Mouse (Mus musculus): ENCODE measurements around the gene Gm10318.

The Gm10318 gene

GRCm38 (mm10) chr10:77900126-77900525 is 47.5 kb downstream of the Gm10318 start:
- DNase-seq, result no peak

DNA sequence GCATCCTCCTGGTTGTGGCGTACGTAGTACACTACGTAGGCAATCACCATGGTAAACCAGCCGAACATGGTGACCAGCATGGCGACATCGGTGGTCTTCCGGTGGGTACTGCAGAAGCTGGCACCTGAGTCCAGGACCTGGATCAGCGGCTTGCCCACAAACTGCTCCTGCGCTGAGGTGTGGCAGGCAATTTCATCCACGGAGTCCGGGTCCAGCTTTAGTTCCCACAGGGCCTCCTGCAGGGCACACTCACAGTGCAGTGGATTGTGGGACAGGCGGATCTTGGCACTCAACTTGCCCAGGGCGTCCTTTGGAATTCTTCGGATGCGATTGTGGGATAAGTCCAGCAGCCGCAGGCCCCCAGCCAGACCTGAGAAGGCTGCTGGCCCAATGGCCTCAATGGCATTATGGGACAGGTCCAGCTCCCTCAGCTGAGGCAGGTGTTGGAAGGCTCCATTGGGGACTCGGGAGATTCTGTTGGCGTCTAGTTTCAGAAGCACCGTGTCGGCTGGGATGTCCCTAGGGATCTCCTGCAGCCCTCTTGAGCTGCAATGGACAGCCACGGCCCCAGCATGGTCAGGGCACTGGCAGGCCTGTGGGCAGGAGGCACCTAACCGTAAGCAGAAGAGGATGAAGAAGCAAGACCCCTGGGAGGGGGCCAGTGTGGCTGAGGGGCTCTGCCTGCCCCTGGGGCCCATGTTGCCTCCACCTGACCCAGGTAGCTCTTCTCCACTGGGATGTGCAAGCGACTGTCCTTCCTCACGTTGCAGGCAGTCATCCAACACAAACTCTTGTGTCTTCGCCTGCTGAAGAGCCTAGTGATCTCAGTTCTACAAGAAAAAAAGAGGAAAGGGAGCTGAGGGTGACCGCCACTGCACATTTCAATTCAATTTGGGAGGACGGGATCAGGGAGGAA is 48.5 kb downstream of the Gm10318 start:
- no peak for DNase-seq

DNA sequence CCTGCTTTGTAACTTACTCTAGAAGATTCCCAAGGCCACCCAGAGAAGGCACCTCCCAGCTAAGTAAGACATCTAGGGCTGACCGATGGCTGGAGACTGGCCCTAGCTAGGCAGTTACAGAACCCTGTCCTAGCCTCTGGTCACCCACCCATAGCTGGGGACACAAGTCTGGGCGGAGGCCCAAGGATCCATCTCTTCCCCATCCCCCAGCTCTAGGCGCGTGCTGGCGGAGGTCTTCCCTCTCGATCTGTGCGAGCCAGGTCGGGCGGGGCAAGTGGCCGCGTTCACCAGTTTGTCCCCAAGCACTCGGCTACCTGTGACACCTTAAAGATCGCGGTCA is 49.2 kb downstream of the Gm10318 start:
- DNase-seq, result peak in 1 of 2 experiments; percentile 10

GRCm38 (mm10) chr10:77902211-77902893 is 49.7 kb downstream of the Gm10318 start, which contains the start of gene Lrrc3:
Gene Lrrc3, minus strand, starts transcription at chr10:77902536.
- DNase-seq, result peak; percentile 20 to 31

DNA sequence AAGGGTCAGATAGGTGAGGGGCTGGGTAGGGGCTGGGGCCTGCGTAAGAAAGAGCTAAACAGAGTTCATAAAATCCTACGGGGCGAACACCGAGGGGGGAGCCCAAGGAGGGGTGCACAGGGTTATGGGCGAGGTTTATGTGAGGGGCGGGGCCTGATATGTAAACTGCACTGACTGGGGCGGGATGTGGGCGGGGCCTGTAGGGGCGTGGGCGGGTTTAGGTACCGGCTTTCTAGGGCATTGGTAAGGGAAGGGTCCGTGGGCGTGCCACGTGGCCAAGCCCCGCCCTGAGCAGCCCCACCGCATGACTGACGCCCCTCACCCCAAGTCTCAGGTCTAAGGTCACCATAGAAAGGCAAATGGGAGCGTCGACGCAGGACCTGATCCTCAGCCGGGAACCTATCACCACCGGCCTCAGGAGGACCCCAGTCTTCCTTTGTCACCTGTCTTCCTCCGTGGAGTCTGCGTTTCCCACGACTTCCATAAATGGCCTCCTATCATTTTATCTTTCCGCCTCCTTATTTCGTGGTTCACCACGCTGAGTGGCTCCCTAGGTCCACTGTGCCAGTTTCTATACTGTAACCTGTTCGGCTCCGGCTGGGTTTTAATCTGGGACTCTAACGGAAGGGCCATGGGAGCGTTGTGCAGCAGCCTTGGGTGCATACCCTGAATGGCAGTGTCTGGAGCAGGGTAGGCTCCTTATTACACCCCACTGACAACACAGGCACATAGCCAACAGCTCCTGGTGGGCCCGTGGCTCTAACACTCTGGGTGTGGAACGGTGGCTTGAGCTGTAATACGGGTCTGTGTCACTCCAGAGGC is 50.4 kb downstream of the Gm10318 start:
- peak in 1 of 2 experiments; percentile 10 for DNase-seq

Data from lung, adult 18-20 months (tissue).